Mouse (Mus musculus) adrenal gland, adult 8-10 months (tissue): ENCODE measurements at regions not wholly inside any gene's neighbourhood (a gene's known extent, or its start where the extent isn't known, plus 50 kb on each side); places are given as distances from the start of the nearest gene placed in this dataset.

Source experiments
- DNase-seq: peaks from one replicate; pipeline ENCODE4 v3.0.0; 2022

GRCm38 (mm10) chr10:17203416-17204110 is 519.5 kb upstream of the Cited2 start:
- DNase-seq: no peak

DNA sequence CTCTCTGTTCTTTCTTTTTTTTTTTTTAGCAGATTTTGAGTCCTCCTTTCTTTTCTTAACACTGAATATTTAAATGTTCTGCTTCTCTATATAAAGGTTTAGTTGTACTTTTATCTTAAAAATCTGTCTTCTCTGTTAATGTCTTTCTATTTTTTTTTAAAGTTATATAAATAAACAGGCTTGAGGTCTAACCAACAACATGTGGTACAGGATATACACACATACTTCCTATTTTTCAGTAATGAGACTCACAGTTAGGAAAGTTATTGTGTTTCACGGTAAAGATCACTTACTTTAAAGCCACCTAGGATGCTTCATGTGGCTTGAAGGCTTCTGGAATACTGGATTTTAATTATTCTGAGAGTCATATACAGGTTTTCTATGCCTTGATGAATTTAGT is 518.9 kb upstream of the Cited2 start:
- DNase-seq: no peak

DNA sequence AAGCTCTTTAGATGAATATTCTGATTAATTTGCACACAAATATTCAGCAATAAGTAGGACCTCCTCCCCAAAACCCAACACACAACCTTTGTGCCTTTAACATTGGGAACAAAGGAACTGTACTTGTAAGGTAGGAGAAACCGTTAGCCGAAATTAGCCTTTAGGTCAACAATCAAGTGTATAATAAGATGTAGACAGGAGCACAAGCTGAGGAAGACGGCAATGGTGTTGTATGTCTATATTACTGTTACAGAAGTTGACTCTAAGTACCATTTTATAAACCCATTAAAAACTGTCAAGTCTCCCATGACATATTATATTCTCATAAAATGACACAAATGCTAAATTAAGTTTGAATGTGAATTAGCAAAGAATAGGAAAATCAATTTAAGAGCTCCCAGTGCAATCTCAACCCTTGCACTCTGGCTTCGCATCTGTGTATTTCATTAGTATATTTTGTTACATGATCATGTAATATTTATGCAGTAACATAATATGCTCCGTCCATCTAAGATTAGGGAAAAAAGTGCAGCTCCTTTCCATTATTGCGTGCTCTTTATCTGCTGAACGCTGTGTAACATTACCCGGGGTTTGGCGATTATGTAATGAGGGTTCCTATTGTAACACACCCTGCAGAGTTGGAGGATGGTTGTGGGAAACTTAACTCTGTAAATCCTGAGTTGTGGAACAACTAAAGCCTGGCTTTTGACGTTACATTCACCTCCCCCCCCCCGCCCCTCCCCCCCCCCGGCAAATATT is 510.3 kb upstream of the Cited2 start:
- DNase-seq: no peak

DNA sequence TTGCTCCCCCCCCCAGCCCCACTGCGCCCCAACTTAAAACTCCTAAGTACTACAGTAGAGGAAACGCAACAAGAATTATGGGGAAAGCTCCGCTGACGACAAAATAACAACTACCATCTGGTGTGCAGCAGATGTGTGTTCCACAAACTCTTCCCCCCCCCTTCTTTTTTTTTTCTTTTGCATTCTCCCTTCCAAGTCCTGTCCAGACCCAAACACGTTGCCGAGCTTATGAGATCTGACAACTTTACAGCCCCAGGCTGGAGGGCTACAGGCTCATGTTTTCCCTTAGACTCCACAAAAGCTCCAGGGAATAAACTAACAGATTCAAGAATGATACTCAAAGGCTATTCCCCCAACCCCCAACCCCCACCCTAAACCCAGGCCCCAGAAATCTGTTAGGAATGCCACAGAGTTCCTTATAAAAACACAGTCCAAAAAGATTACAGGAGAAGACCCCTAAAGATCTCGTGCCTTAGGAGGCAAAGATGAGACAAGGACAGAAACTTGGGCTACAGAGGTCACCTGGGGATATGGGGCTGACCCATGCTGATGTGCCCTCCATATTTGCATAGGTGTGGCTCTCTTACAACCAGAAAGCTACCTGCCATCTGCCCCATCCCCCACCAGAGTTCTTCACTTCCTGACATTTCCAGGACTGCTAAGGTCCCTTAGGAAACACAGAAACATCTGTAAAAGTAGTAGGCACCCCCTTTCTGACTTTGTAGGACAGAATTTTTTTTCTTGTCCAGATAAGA is 509.5 kb upstream of the Cited2 start:
- DNase-seq: no peak

- no peak for DNase-seq
These were observed 509.0 kb upstream of the Cited2 start for GRCm38 (mm10) chr10:17214065-17214440.

DNA sequence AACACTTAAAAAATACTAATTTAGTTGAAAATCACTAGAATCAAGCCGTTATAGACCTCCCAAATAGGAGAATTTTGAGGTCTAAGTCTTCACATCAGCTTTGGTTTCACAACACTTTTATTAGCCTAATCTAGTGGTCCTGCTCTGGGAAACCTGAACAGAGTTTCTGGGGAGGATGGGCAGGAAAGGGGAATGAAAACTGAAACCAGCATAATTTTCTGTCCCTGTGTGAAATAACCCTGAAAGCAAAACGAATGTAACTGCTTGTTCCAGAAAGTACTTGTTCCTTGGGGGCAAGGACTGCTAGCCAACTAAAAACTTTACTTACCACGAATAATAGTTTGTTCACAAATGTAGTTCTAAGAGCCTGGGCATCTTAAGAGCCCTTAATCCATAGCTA is 508.0 kb upstream of the Cited2 start:
- no peak for DNase-seq

DNA sequence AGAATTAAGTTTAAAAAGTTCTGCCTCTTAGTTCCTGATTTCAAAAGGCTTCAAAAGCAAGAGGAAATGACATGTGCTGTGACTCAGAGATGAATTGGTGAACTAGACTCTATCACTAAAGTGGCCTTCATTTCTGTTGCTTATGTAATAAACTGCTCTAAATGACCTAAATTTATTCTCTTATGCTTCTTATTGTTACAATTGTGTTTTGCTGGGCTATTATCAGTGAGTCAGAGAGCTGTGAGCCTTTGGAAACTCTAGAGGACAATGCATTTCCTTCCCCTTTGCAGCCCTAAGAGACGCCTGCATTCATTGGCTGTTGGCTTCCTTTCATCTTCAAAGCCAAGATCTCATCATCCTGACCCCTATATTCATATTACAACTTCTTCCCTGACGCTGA is 501.5 kb upstream of the Cited2 start:
- DNase-seq: peak; percentile 28

DNA sequence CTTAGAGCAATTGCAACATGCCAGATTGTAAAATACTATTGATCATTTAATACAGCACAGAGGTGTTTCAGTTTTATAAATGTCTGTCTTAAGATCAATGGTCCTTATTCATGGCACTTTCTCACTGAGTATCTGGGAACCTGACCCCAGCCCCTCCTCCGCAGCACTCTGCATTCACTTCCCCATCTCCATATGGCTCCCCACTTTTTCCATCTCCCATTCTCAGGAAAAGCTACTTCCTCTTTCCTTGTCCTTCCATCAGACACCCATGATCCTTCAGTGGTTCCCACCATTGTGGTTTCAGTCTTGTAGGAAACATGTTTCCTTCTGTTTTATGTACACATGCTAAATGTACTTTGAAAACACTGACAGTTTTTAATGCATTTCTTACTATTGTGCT is 497.3 kb upstream of the Cited2 start:
- DNase-seq: no peak

DNA sequence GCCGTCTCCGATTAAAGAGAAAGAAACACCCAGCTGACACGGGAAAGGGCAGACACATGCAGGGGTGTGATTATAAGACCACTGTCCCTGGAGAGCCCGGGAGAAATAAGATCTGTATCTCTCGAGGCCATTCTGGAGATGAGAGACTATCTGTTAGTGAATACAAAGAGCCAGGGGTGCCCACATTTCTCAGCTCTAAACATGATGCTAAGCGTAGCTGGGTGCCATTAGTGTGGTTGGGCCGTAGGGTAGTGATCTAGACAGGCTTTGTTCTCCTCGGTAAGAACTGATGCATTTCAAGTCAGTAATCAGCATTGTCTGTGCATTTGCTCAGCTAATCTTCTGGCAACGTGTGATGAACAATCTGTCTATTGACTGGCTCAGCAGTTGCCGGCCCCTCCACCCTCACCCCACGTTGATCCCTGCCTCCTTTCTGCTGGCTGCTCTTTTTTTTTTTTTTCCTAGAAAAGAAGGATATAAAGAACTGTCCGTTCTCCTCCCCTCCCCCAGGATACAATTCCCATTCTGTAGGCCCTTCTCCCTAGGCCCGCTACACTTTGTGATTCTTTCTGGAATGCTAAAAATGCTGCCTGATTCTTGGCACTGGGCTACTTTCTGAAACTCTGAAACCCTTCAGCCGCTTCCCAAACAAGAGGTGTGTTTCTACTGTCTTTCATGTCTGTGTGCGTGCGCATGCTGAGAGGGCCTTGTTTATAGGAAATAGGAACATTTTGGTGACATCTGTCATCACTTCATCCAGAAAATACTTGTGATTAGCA is 492.8 kb upstream of the Cited2 start:
- no peak for DNase-seq

DNA sequence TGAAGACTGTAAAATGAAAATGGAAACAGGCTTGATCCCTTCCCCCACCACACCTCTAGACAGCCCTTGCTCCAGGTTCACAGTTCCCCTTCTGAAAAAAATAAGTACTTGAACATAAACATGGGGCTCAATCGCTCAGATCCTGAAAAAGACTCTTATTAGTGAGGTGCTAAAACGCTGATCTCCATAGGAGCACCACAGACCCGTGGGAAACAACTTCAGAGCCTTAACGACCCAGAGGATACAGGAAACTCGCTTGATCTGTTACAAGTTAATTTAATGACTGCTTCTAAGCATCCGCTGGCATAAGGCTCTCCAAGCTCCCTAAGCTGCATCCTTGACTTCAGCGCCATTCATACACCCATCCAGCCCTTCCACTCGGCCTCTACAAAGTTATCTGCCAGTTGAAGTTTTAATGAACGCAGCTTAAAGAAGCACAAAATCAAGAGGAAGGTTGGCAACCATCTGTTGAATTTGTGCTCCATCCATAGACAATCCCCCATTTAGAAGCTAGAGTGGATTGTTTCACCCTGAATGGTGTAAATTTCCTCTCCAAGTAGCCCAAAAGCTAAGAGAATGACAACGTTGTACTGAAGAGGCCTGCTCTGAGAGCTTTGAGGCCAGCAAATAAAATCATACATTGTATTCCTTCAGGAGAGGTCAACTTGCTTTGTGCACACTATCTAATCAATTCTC is 486.9 kb upstream of the Cited2 start:
- DNase-seq: no peak

DNA sequence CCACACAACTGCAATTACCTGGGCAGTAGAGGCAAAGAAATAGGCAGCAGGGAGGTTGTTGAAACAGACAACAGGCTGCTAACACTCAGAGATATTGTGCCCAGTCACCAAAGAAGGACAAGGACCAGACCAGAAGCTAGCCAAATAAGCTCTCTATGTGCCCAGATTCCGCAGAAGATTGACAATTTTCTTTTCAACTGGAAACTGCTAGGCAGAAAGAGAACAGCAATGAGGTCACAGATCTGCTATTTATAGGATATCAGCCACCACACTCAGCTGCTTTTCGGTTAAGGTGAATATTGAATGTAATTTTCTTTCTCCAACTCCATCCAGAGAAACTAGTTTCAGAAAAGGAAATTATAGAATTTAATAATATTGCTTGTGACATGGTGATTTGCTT is 486.3 kb upstream of the Cited2 start:
- no peak for DNase-seq

- no peak for DNase-seq
These were observed 485.6 kb upstream of the Cited2 start for GRCm38 (mm10) chr10:17237463-17237862.

DNA sequence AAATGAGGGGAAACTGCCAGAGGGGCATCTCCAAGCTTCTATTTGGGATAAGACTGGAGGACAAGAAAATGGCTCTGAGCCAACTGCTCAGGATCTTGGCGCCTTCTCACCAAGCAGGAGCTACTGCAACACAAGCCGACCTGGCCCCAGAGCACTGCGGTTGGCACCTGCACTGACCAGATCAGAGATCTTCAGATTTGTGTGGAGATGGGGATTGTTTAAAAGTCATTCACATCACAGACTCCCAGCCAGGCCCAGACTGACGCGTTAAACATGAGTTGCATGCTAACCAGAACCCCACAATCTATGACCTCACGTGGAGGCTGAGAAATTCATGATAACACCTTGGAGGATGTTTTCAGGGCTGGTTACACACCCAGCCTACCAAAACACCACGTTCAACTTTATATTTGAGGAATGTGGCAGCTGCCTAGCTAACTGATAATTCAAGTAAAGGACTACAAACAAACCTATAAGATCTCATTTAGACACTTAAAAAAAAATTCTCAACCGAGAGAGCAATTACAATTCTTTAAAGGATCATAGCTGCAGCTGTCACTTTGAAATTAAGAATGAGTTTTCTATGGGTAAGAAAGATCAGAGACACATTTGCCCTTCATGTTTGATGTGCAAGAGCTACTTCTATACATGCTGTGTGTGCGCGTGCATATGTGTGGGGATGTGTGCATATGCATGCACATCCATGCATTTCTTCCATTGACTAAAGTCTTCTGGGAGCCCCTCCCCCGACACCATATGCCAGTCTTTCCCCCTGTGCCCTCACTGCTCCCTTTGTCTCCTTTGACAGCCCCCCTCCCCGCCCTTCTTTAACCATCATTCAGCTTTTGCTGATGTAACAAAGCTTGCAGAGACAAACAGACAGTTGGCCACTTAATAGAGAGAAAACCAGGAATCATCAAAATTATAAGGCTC is 484.8 kb upstream of the Cited2 start:
- DNase-seq: no peak

DNA sequence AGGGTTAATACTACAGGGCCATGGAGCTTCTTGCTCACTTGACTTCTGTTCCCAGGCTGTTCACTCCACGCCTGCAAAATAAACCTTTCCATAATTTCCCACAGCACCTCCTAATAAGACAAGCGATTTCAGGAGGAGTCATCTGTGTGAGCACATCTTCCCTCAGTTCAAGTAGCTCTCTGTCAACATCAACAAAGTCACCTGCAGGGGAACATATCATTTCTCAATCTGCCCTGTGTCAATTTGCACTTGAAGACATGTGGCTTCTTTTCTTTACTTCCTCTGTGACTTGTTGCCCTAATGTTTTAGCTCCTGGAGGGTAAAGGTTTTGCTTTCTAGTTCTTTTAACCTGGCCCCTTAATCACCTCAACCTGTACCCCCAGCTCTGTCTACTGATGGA is 474.7 kb upstream of the Cited2 start:
- no peak for DNase-seq

DNA sequence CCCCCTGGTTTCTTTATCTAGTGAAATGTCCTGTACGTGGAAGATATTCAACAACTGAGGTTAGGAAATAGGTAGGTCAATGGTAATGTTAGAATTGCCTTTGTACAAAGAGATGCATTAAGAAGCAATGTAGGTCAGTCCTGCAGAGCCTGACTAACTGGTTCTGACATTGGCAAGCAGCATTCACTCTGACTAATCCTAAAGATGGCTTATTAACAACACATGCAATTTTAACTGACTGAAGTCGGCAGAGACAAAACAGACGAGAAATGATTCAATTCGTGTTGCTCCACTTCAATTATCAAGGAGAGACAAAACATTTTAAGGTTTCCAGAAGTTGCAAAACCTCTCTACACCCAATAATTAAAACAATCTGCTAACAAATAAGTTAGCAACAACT is 470.0 kb upstream of the Cited2 start:
- no peak for DNase-seq

DNA sequence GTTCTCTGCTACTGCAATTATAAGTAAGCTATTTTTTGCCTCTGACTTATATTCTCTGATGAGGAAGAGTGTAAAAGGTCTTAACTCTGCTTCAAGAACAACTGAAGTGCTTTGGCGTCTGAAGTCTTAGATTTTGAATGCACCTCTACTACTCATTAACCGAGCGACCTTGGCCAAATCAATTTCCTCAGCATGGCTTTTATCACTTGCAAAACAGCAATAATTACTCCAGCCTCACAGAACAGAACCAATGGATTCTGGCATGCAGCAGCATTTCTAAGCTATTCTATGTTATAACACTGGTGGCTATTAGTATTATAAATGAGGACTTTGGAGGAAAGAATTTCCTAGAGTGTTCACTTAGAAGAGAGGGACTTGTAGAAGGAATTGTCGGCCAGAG is 462.9 kb upstream of the Cited2 start:
- no peak for DNase-seq

GRCm38 (mm10) chr10:17260615-17261014 is 462.4 kb upstream of the Cited2 start:
- DNase-seq: no peak

GRCm38 (mm10) chr10:17261192-17261824 is 461.7 kb upstream of the Cited2 start:
- no peak for DNase-seq

DNA sequence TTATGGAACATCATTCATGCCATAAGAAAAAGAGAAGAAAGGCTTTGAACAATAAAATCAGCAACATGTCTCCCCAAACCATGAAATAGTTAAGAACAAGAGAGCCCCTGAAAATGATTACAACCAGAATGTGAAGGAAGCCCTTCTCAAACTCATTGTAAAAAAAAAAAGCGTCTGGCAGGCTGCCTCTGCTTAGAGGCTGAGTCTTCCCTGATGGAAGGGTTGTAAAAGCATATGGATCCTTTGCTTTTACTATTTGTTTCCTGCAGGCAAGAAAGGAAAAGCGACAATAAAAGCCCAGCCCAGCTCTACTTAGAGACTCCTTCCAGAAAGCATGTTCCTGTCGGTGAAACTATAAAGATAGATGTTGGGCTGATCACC is 461.2 kb upstream of the Cited2 start:
- no peak for DNase-seq

DNA sequence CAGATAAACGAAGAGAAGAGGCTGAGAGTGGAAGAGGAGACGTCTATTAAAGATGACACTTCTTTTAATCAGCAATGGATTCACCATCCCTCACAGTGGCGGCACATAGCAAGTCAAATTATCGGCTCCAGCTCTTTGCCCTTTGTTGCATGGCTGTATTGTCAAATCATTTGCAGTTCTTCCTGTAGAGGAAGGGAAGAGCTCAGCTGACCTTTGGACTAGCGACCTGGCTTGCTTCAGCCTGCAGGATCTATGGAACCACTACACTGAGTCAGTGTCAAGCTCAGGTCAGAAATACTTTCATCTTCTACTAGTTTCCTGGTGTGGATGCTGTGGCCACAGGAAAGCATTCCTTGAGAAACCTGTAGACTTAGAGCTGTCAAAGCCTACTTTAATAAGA is 450.4 kb upstream of the Cited2 start:
- no peak for DNase-seq

DNA sequence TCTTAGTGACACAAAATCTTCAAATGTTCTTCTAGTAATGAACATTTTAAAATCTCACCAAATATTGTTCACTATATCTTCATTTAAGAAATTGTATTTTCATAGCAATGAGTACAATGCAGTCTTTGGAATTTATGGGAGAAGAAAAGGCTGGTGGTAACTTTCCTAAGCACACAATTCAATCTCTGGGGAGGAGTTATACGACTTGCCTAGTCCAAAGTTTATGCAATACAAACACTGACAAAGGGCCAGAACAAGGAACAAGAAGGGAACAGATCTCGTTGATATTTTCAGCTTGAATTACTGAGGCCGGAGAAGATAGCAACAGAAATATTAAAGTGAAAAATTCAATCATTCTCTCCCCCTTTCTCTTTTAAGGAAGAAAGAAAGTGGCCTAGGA is 449.2 kb upstream of the Cited2 start:
- DNase-seq: no peak
